Mouse (Mus musculus) MEL (cell line): Measurements from ENCODE around the gene Cntn4.

ENCODE experiments used
- HCFC1 ChIP-seq: IDR thresholded peaks from 2 replicates; pipeline ENCODE4 v1.6.1; 2012; ENCODE audit warnings: low read depth, mild to moderate bottlenecking, inconsistent platforms, low read length, improper control_type of control experiment, moderate library complexity
- JUND ChIP-seq: IDR thresholded peaks from 2 replicates; pipeline ENCODE4 v1.6.1; 2011; ENCODE audit warnings: low read depth, mild to moderate bottlenecking, improper control_type of control experiment, low read length
- MXI1 ChIP-seq: IDR thresholded peaks from 2 replicates; pipeline ENCODE4 v1.6.1; 2011; ENCODE audit warnings: mild to moderate bottlenecking, low read depth, low read length, improper control_type of control experiment
- POLR2A ChIP-seq, 2 experiments: IDR thresholded peaks; 2 replicates each; pipeline ENCODE4 v1.6.1; 2011 to 2012; ENCODE audit warnings: low read length in 2 of 2, mild to moderate bottlenecking in 2 of 2, control low read depth in 1 of 2, improper control_type of control experiment in 1 of 2, low read depth in 1 of 2, moderate library complexity in 1 of 2; ENCODE audit not compliant: control insufficient read depth in 1 of 2, insufficient read depth in 1 of 2, poor library complexity in 1 of 2
- RAD21 ChIP-seq: IDR thresholded peaks from 2 replicates; pipeline ENCODE4 v1.6.1; 2011; ENCODE audit warnings: mild to moderate bottlenecking, low read depth, low read length, improper control_type of control experiment
- ZC3H11A ChIP-seq: IDR thresholded peaks from 2 replicates; pipeline ENCODE4 v1.6.1; 2012; ENCODE audit warnings: low read depth, mild to moderate bottlenecking, inconsistent platforms, low read length, improper control_type of control experiment
- ZKSCAN1 ChIP-seq: IDR thresholded peaks from 2 replicates; pipeline ENCODE4 v1.6.1; 2012; ENCODE audit warnings: low read depth, mild to moderate bottlenecking, inconsistent platforms, low read length, improper control_type of control experiment, moderate library complexity

- TF ChIP-seq POLR2A (IDR thresholded peaks at IDR 0.05; ENCODE audit: control insufficient read depth in 1 of 2, insufficient read depth in 1 of 2, low read depth in 1 of 2, low read length in 2 of 2, poor library complexity in 1 of 2) (no peak), RAD21 (no peak), MXI1 (no peak), ZC3H11A (no peak), JUND (no peak), ZKSCAN1 (no peak), HCFC1 (no peak)
These were observed 780.7 kb downstream of the Cntn4 start for GRCm38 (mm10) chr6:106458166-106458565.
